Mouse (Mus musculus): ENCODE data around the gene Lmtk2.

The Lmtk2 gene

DNA sequence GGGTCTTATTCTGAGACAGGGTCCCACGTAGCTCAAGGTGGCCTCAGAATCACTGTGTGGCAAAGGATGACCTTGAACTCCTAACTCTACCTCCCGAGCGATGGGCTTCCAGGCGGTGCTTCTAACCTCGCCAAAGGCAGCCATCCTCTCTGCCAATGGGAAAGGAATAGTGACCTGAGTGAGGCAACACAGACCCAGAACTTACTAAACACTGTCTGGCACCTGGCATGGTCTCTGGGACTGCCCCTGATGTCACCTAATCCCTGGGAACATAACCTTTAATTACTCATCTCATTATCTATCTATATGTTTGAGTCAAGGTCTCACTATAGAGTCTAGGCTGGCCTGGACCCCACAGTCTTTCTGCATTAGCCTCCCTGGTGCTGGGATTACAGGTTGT lies 119.7 kb downstream of the Lmtk2 start:
- DNase-seq = no peak

- DNase-seq = peak; percentile 45
These were observed 121.1 kb downstream of the Lmtk2 start for GRCm38 (mm10) chr5:144221305-144221704.

GRCm38 (mm10) chr5:144222811-144223502 lies 122.7 kb downstream of the Lmtk2 start:
- DNase-seq = peak; percentile 55

GRCm38 (mm10) chr5:144223503-144223862 lies 123.2 kb downstream of the Lmtk2 start, which contains the start of gene Tecpr1:
TSS of gene Tecpr1 (minus strand) at chr5:144223615.
- DNase-seq = peak; percentile 97

- no peak for DNase-seq
These were observed 123.9 kb downstream of the Lmtk2 start for GRCm38 (mm10) chr5:144223899-144224816.

- no peak for DNase-seq
These were observed 126.0 kb downstream of the Lmtk2 start for GRCm38 (mm10) chr5:144226220-144226619.

DNA sequence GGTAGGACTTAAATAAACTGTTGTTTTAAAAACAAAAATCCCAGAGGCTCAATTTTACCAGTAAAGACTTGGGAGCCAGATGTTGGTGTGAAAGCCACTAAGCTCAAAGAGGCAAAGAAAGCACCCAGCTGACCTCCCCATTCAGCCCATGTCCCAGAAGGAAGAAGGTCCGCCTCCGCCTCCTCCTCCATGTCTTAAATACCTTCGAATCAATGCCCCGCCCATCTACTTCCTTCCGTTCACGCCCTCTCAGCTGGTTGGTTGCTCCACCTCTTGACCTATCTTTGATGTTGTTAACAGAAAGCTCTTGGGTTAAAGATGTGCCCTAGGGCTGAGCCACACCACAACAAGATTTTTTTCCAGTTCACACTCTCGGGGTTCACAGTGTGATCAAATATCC lies 130.0 kb downstream of the Lmtk2 start:
- DNase-seq = no peak

- peak; percentile 43 for DNase-seq
These were observed 131.2 kb downstream of the Lmtk2 start for GRCm38 (mm10) chr5:144231410-144231809.

- DNase-seq = peak; percentile 69
These were observed 132.3 kb downstream of the Lmtk2 start for GRCm38 (mm10) chr5:144232531-144232930.

DNA sequence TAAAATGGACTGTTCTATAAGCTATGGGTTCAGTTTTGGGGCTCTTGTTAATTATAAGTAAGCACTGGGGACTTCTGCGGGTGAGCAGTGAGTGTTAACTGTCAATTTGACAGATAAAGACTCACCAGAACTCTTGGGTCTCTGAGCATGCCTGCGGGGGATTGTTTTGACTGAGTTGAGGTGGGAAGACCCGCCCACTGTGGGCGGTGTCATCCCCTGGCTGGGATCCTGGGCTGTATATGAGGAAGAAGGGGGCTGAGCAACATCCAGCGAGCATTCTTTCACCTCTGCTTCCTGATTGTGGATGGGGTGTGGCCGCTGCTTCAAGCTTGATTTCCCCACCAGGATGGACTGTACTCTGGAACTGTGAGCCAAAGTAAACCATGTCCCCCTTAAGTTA lies 134.0 kb downstream of the Lmtk2 start:
- no peak for DNase-seq

- DNase-seq = no peak
These were observed 134.5 kb downstream of the Lmtk2 start for GRCm38 (mm10) chr5:144234714-144235113.

Measured in kidney, adult 9 months (tissue).